Mouse (Mus musculus) neural tube, embryonic 11.5 days (tissue): ENCODE measurements around the gene Gnb5. TPM values are rescaled to one million over a fixed set of nuclear protein-coding genes. Genes with fewer than 3 reads are reported as not detected.

ENCODE experiments used
- ATAC-seq: fragments of 200-750 bp; cut with Nextera tagmentation; 2 replicates; pipeline ENCODE4 v1.8.0; 2017; ENCODE audit warnings: moderate number of reproducible peaks, mild to moderate bottlenecking, moderate TSS enrichment, moderate library complexity; ENCODE audit not compliant: insufficient read depth, low FRiP score, low TSS enrichment
- DNase-seq: peaks from one replicate; pipeline ENCODE4 v3.0.0-alpha.2; 2015; ENCODE audit warnings: low spot score
- H3K27ac ChIP-seq: fragments of 300-500 bp; sonication (generic); 2 replicates; pipeline ENCODE4 v1.5.1; 2014; ENCODE audit warnings: low read depth, mild to moderate bottlenecking, low read length
- H3K27me3 ChIP-seq: fragments of 300-500 bp; sonication (generic); 2 replicates; pipeline ENCODE4 v1.6.1; 2014; ENCODE audit warnings: mild to moderate bottlenecking, low read length, mixed read lengths; ENCODE audit not compliant: control insufficient read depth, insufficient read depth
- H3K36me3 ChIP-seq: fragments of 300-500 bp; sonication (generic); 2 replicates; pipeline ENCODE4 v1.6.1; 2014; ENCODE audit warnings: mild to moderate bottlenecking, low read length, moderate library complexity, mixed read lengths; ENCODE audit not compliant: control insufficient read depth, insufficient read depth
- H3K4me1 ChIP-seq: fragments of 300-500 bp; sonication (generic); 2 replicates; pipeline ENCODE4 v1.6.1; 2014; ENCODE audit warnings: low read length, mixed read lengths; ENCODE audit not compliant: control insufficient read depth, insufficient read depth
- H3K4me2 ChIP-seq: fragments of 300-500 bp; sonication (generic); 2 replicates; pipeline ENCODE4 v1.6.1; 2014; ENCODE audit warnings: low read depth, mild to moderate bottlenecking, moderate library complexity
- H3K4me3 ChIP-seq: fragments of 300-500 bp; sonication (generic); 2 replicates; pipeline ENCODE4 v1.5.1; 2014; ENCODE audit warnings: low read depth, low read length
- H3K9ac ChIP-seq: fragments of 300-500 bp; sonication (generic); 2 replicates; pipeline ENCODE4 v1.6.1; 2014; ENCODE audit warnings: mild to moderate bottlenecking, low read length
- H3K9me3 ChIP-seq: fragments of 300-500 bp; sonication (generic); 2 replicates; pipeline ENCODE4 v1.6.1; 2016; ENCODE audit warnings: low read length; ENCODE audit not compliant: control insufficient read depth
- WGBS: fragments of 180-500 bp; shearing (Covaris S2); extraction: QIAGEN DNeasy Blood & Tissue Kit; methylation state at CpG from one replicate; pipeline ENCODE4 v1.1.7; 2014; 5-methylcytosine and 5-hydroxymethylcytosine counted together
- polyA plus RNA-seq: library from polyadenylated mRNA; unstranded; fragments of >200 nt; fragmentation: Nextera tagmentation; extraction: Ambion mirVana; gene quantifications from 2 replicates; pipeline ENCODE4 v1.2.1, GENCODE M21; 2014

Gene Gnb5
- polyA plus RNA-seq, 1 experiment from 2014 or later, result 34.2 TPM

GRCm38 (mm10) chr9:75271539-75271938 is 34.5 kb upstream of the Gnb5 start:
- Histone ChIP-seq H3K4me2 (no peak overlapping the region), H3K9ac (no peak overlapping the region), H3K27me3 (no peaks in the 10 kb centered on the region), H3K9me3 (no peaks in the 10 kb centered on the region), H3K36me3 (no peaks in the 10 kb centered on the region), H3K4me1 (no peaks in the 10 kb centered on the region), H3K4me3 (no peak overlapping the region), H3K27ac (no peak overlapping the region)
- ATAC-seq (no peak), DNase-seq (no peak)
- 95% methylated on average over 8 of the region's 8 CpGs for WGBS

DNA sequence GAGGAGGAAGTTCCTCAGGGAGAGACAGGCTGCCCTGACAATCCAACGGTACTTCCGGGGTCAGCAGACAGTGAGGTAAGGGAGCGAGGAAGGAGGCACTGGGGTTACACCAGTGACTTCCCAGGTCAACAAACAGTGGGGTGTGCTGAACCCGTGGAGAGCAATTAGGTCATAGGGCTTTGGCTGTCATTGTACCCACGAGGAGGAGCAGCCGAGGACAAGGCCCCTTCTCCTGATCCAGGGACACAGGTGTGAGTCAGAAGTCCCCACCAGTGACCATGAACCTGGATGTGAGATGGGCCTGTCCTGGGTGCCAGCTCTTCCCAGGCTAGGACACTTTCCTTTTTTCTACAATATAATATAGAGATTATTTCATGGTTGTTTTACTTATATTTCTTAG is 32.4 kb upstream of the Gnb5 start:
- no peak for ATAC-seq
- H3K27me3 ChIP-seq, result no peaks in the 10 kb centered on the region

DNA sequence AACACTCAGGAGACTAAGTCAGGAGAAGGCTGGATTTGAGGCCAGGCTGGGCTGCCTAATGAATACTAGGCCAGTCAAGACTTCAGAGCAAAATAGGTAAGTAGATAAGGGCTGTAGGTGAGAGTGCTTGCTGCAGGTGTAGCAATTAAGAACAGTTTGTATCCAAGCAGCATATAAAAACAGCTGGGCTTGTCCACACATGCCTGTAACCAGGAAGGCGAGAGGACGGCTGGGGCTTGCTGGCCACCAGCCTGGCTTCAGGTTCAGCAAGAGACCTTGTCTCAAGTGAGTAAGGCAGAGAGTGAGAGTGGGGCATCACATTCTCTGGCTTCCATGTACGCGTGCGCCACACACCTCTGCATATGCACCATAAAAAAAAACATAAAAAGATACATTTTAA is 31.6 kb upstream of the Gnb5 start:
- Histone ChIP-seq H3K36me3 (no peaks in the 10 kb centered on the region), H3K9ac (no peak overlapping the region), H3K9me3 (no peaks in the 10 kb centered on the region), H3K4me2 (no peak overlapping the region), H3K4me3 (no peak overlapping the region), H3K4me1 (0 out of 2 replicates have a peak, but pooled peaks cover 2% of the 10 kb centered on the region), H3K27ac (no peak overlapping the region), H3K27me3 (no peaks in the 10 kb centered on the region)
- WGBS, result 89% methylated on average over 5 of the region's 5 CpGs
- ATAC-seq (no peak), DNase-seq (no peak)

More for the DNA sequence above, 32.4 kb upstream of the Gnb5 start:
- H3K9me3 ChIP-seq, result no peaks in the 10 kb centered on the region
- H3K9ac ChIP-seq, result no peak overlapping the region
- 0 out of 2 replicates have a peak, but pooled peaks cover 2% of the 10 kb centered on the region for H3K4me1 ChIP-seq
- H3K4me3 ChIP-seq, result no peak overlapping the region
- no peak overlapping the region for H3K4me2 ChIP-seq
- 70% methylated on average over 6 of the region's 6 CpGs for WGBS
- H3K36me3 ChIP-seq, result no peaks in the 10 kb centered on the region
- DNase-seq, result no peak
- H3K27ac ChIP-seq, result no peak overlapping the region

DNA sequence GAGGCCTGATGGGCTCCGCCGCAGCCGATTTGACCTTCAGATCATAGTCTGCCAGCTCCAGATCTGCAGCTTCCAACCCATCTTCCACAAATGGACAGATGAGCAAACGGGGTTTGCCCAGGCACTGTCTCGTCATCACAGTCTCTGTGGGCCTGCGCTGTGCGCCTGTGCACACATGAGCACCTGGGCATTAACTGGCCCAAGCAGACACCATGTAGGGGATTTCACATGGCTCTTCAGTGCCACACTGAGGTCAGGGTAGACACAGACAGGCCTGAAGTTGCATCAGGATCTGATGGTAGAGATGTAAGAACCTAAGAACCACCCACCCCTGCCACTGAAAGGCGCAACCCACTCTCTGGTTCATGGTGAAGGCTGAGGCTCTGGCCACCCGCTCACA is 31.0 kb upstream of the Gnb5 start:
- Histone ChIP-seq H3K4me2 (no peak overlapping the region), H3K9me3 (no peaks in the 10 kb centered on the region), H3K27me3 (no peaks in the 10 kb centered on the region), H3K36me3 (no peaks in the 10 kb centered on the region), H3K4me1 (0 out of 2 replicates have a peak, but pooled peaks cover 2% of the 10 kb centered on the region), H3K9ac (no peak overlapping the region), H3K4me3 (no peak overlapping the region), H3K27ac (no peak overlapping the region)
- no peak for ATAC-seq
- no peak for DNase-seq
- 94% methylated on average over 9 of the region's 9 CpGs for WGBS

- no peak overlapping the region for H3K4me3 ChIP-seq
- H3K27me3 ChIP-seq, result no peaks in the 10 kb centered on the region
- WGBS, result 43% methylated on average over 5 of the region's 5 CpGs
- H3K4me2 ChIP-seq, result no peak overlapping the region
- ATAC-seq (no peak), DNase-seq (peak; percentile 52)
- H3K4me1 ChIP-seq, result 0 out of 2 replicates have a peak, but pooled peaks cover 2% of the 10 kb centered on the region
- H3K9ac ChIP-seq, result no peak overlapping the region
- H3K27ac ChIP-seq, result no peak overlapping the region
- H3K36me3 ChIP-seq, result no peaks in the 10 kb centered on the region
- no peaks in the 10 kb centered on the region for H3K9me3 ChIP-seq
Measured at GRCm38 (mm10) chr9:75280814-75281213, 25.3 kb upstream of the Gnb5 start.

GRCm38 (mm10) chr9:75282179-75282578 is 23.9 kb upstream of the Gnb5 start:
- Histone ChIP-seq H3K27me3 (no peaks in the 10 kb centered on the region), H3K36me3 (no peaks in the 10 kb centered on the region), H3K4me2 (no peak overlapping the region), H3K9ac (no peak overlapping the region), H3K9me3 (no peaks in the 10 kb centered on the region), H3K4me3 (no peak overlapping the region), H3K27ac (no peak overlapping the region), H3K4me1 (no peaks in the 10 kb centered on the region)
- WGBS, result 85% methylated on average over 2 of the region's 2 CpGs
- ATAC-seq, result no peak
- DNase-seq, result no peak

GRCm38 (mm10) chr9:75282830-75283229 is 23.3 kb upstream of the Gnb5 start:
- Histone ChIP-seq H3K36me3 (no peaks in the 10 kb centered on the region), H3K4me3 (no peak overlapping the region), H3K27me3 (no peaks in the 10 kb centered on the region), H3K4me2 (no peak overlapping the region), H3K27ac (no peak overlapping the region), H3K4me1 (no peaks in the 10 kb centered on the region), H3K9ac (no peak overlapping the region), H3K9me3 (no peaks in the 10 kb centered on the region)
- ATAC-seq (no peak), DNase-seq (peak; percentile 73)
- 21% methylated on average over 3 of the region's 3 CpGs for WGBS

DNA sequence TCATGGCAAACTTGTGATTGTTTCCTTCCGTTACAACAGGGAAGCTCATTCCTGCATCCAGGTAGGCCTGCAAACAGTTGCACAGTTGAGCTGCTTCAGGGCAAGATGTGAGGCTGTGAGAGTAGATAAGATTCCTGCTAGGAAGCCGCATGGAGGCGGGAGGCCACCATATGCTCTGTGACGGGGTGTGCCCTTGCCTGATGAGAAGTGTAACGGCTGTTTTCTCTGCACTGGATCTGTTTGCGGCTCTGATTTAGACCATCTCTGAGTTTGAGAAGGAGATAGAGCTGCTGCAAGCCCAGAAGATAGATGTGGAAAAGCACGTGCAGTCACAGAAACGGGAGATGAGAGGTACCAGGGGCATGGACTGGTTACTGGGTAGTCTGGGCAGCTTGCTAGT is 22.5 kb upstream of the Gnb5 start:
- WGBS, result 80% methylated on average over 8 of the region's 8 CpGs
- Histone ChIP-seq H3K9me3 (no peaks in the 10 kb centered on the region), H3K9ac (no peak overlapping the region), H3K4me1 (no peaks in the 10 kb centered on the region), H3K27me3 (no peaks in the 10 kb centered on the region), H3K4me2 (no peak overlapping the region), H3K27ac (no peak overlapping the region), H3K4me3 (no peak overlapping the region), H3K36me3 (no peaks in the 10 kb centered on the region)
- ATAC-seq, result no peak
- DNase-seq, result no peak

DNA sequence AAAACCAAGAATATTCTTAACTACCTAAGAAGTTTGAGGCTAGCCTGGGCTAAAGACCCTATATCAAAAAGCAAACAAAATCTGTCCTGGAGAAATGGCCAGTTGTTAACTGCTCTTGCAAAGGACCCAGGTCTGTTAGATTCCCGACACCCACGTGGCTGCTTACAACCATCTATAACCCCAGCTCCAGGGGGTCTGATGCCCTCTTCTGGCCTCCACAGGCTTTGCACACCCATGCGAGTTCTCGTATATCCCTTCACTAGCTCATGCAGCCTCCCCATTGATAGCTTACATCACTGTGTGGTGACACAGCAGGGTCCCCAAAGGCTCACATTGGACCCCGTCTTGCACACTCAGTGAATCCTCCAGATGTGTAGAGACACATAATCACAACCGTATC is 20.7 kb upstream of the Gnb5 start:
- Histone ChIP-seq H3K4me2 (no peak overlapping the region), H3K4me1 (no peaks in the 10 kb centered on the region), H3K36me3 (no peaks in the 10 kb centered on the region), H3K27me3 (no peaks in the 10 kb centered on the region), H3K4me3 (no peak overlapping the region), H3K9ac (no peak overlapping the region), H3K27ac (no peak overlapping the region), H3K9me3 (no peaks in the 10 kb centered on the region)
- no peak for ATAC-seq
- 81% methylated on average over 6 of the region's 6 CpGs for WGBS
- DNase-seq, result no peak
